Mouse (Mus musculus): ENCODE data around the gene Gbf1.

Gbf1 gene

DNA sequence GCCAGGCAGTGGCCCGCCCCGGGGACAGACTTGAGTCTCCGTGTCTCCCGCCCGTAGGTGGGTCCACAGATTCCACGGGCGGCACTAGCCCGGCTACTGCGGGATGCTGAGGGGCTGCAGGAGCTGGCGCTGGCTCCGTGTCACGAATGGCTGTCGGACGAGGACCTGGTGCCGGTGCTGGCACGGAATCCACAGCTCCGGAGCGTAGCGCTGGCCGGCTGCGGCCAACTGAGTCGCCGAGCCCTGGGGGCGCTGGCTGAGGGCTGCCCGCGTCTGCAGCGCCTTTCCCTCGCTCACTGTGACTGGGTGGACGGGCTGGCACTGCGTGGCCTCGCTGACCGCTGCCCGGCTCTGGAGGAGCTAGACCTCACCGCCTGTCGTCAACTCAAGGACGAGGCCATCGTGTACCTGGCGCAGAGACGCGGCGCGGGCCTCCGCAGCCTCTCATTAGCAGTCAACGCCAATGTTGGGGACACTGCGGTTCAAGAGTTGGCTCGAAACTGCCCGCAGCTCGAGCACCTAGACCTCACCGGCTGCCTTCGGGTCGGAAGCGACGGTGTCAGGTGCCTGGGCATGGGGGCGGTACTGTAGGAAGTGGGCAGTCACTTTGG, 176.8 kb downstream of the Gbf1 start:
- no peak for DNase-seq (ENCODE audit: low read depth, low spot score)

DNA sequence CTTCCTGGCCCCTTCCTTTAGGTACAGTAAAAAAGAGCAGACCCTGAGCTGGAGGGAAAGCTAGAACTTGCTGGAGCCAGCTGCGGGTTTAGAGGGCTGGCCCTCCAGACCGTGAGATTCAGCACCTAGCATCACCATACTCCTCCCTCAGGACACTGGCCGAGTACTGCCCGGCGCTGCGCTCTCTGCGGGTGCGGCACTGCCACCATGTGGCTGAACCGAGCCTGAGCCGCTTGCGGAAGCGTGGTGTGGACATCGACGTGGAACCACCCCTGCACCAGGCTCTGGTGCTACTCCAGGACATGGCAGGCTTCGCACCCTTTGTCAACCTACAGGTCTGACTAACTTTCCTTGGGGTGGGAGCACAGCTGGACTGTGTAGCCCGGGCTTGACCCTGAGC, 177.6 kb downstream of the Gbf1 start:
- no peak for DNase-seq (ENCODE audit: low read depth, low spot score)

DNA sequence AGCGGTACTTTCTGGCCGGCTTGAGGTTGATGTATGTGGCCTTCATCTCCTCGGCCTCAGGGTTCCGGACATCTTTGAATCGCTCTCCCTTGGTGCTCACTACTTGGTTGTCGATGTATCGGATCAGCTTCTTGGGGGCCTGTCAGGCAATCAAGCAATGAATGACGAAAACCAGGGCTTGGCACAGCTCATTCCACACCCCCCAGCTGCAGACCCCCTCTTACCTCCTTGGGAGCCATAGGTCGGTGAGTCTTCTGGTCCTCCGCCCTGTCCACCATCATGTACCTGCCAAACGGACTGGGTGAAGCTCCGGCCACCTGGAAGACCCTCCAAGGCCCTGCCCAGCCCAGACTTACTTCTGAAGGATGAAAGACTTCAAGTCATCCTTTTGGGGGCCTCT, 178.4 kb downstream of the Gbf1 start:
- no peak for DNase-seq (ENCODE audit: low read depth, low spot score)

DNA sequence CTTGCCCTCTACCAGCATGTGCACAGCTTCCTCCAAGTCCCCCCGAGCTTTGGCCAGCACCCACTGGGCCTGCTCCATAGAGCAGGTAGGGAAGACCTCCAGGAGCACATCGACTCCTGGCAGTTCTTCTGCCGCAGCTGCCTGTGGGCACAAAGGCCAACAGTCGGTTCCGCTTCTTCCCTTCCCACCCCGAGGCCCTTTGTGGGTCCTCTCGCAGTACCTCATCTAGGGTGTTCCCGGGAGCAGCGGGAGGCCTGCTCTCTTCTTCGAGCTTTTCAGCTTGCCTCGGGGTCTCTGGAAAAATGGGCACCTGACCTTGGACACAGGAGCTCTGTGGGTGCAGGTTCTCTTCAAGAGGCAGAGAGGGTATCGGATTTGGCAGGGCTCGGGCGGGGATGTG, 179.0 kb downstream of the Gbf1 start:
- DNase-seq (ENCODE audit: low read depth, low spot score) = no peak

DNA sequence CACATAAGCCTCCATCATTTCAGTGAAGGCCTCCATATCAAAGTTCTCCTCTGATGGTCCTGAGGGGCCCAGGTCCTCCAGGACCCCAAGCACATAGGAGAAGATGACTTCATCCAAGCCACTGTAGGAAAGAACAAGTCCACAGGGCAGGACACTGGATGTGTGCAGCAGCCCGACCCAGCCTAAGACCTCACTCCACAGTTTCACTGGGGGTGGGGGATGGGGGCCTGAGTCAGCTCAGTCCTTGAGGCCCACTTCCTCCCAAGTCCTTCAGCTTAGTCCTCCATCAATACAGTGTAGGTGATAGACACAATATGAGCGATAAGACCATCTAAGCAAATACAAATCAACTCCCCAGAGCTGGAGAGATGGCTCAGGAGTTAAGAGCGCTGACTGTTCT, 179.6 kb downstream of the Gbf1 start:
- DNase-seq (ENCODE audit: low read depth, low spot score) = no peak

DNA sequence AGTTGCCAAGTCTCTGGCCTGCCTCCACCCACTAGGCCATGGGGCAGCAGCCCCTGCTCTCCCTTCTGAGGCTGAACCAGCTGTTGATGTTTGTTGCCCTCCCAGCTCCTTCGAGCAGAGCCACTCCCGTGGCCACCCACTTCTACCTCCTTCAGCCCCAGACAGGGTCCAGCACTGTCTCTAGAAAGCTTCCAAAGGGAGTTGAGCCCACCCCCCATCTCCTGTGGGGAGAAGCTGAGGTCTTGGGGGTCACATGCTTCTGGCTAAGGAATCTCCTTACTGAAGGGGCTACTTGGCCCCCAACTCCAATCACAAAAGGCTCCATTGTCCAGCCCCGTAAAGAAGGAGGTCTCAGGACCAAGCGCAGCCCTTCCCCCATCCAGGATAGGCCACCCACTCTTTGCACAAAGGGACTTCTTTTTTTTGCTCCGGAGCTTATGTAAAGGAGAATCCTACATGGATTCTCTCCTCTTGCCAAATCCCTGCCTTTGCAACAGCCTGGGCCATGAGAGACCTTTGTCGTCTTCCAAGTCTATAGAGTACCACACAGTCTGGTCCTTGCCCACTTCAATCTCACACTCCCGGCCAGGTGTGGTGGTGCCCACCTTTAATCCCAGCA, 180.5 kb downstream of the Gbf1 start:
- DNase-seq (ENCODE audit: low read depth, low spot score) = no peak

DNA sequence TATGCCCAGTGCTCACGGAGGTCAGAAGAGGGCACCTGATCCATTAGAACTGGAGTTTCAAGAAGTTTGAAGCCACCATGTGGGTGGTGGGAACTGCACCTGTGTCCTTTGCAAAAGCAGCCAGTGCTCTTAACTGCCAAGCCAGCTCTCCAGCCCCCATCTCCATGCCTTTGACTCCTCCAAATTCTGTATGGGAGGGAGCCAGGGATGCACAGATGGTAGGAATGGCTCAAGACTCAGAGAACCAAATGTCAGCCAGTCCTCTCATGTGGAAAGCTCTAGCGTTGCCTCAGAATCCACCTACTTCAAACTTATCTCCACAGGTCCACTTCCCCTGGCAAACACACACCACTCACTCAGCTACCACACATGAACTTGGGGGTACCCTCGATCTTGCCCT, 181.6 kb downstream of the Gbf1 start:
- no peak for DNase-seq (ENCODE audit: low read depth, low spot score)

All from embryo, embryonic 11.5 days (tissue).